Mouse (Mus musculus) CD8-positive naive resting alpha-beta T cell, adult 2 months (primary cell): Measurements from ENCODE around the gene Asah2.
"Not testable (repeated sequence)": the region's sequence is repeated elsewhere in the genome, so short reads cannot be mapped to it uniquely, and the experiment has no call there.

Source experiments
- DNase-seq, 2 experiments: peaks; one replicate each; pipeline ENCODE4 v3.0.0; 2022; ENCODE audit warnings: low read depth in 2 of 2, low spot score in 2 of 2

The Asah2 gene

DNA sequence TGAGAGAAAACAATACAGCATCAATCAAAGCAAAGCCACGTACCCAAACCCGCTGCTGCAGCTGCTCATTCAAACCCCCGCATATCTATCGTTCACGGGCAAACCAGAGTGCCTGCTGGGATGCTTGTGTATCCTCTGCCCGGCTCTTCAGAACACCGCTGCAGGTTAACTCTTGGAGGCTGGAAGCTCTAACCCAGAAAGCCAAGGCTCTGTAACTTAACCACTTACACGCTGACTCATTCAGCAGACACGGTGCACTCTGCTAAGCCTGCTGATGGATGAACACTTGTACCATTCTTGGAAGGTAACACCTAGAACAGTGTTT is 5.1 kb downstream of the Asah2 start:
- no peak for DNase-seq

DNA sequence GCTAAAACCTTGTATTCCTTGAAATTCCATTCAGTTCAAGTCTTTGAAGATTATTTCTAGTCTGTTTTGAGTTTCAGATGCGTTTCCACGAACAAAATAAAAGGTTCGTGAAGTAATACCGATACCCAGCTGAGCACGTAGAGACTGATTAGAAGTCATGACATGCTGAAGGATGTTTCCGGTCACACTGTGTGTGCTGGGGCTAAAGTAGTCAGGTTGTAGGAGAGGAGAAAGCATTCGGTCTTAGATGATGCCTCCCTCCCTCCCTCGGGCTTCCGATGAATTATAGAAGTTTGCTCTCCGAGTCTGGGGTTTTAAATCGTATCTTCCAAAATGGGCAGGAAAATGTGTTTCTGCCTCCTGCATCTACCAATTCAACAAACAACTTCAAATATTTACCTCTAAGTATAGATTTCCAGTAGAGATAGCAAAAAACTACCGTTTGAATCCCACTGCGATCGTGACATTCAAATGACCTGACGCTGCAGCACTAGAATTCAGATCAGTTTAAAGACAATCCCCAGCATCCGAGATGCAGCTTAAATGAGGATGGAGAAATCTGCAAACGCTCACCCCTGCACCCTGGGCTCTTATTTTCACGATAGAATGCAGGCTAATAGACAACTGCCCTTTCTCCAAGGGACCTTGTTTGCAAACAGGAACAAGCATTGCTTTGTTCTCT is 5.6 kb downstream of the Asah2 start:
- DNase-seq = no peak

DNA sequence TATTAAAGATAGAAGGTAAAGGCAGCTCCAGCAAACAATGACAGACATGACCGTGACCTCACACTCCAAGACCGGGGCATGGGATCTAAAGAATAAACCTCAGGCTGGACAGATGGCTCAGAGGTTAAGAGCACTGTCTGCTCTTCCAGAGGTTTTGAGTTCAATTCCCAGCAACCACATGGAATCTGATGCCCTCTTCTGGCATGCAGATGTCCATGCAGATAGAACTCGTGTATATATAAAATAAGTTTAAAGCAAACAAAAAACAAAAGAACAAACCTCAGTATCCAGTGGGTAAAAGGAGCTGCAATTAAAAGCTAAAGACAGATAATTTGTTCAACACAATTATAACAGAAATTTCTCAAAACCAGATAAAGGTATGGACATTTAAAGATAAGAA is 9.4 kb downstream of the Asah2 start:
- DNase-seq = no peak

DNA sequence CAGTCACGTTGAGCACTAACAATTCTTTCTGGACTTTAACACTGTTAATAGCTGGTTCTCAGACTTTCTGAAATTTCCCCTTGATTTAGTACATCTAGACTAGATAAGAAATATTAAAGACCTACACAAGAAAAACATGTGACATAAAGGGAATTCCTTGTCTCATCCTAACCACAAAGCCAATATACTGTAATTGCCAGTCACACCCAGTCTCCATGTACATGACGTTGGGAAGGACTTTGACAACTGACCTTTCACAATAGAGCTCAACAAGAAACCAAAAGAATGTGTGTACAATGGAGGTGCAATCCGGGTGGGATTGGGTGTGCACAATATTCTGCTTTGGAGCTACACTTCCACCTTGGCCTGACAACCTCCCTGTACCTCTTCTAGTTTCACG is 15.7 kb downstream of the Asah2 start:
- no peak for DNase-seq

DNA sequence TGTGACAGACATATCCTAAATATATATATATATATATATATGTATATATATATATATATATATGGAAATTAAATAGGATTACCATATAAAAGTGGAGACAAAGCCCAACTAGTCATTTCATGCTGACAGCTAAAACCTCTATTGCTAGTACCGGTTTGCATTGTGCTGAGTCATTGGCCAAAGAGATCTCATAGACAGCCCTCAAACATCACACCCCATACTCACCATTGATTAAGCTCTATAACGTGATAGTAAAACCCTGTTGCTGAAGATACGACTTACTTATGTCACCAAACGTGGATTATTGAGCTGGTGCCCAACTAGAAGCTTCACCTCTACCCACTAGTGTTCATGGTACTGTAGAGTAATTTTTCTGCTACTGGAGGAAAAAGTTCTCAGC is 17.2 kb downstream of the Asah2 start:
- no peak for DNase-seq

DNA sequence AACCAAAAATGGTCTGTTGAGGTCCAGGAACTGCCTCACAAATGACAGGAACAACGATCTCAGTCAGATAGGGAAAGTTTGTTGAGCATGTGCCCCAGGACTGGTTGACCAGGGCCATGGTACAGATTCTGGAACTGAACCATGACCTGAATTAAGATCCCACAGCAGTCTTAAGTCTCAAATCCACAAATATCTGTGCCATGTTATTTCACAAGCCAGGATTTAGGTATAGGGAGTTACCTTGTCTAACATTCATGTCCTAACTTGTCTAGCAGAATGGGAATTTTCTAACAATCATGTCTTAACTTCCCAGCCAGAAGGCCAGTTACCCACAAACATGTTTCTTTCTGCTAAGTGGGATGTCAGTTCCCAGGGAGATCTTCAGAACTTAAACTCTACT is 19.4 kb downstream of the Asah2 start:
- DNase-seq = no peak

DNA sequence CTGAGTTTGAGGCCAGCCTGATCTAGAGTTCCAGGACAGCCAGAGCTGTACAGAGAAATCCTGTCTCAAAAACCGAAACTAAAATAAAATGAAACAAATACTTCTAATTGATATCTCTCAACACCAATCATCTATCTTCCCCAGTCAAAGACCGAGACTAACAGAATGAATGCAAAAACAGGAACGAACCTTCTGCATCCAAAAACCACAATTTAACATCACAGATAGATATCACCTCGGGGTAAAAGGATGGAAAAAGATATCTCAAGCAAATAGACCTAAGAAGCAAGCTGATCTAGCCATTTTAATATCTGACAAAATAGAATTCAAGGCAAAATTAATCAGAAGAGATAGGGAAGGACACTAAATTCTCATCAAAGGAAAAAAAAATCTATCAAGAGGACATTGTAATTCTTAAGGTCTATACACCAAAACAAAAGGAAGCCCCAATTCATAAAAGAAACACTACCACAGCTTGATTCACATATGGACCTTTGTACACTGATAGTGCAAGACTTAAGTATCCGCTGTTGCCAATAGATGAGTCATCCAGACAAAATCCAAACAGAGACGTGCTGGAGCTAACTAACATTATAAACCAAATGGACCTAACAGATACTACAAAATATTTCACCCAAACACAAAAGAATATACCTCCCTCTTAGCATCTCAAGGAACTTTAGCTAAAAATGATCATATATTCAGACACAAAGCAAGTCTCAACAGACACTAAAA is 20.1 kb downstream of the Asah2 start:
- no peak for DNase-seq

DNA sequence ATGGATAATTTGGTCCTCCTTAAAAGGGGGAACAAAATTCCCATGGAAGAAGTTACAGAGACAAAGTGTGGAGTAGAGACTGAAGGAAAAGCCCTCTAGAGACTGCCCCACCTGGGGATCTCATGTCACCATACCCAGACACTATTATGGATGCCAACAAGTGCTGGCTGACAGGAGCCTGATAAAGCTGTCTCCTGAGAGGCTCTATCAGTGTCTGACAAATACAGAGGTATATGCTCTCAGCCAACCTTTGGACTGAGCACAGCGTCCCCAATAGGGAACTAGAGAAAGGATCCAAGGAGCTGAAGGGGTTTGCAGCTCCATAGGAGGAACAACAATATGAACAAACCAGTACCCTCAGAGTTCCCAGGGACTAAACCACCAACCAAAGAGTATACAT is 23.2 kb downstream of the Asah2 start:
- DNase-seq = not testable (repeated sequence)

DNA sequence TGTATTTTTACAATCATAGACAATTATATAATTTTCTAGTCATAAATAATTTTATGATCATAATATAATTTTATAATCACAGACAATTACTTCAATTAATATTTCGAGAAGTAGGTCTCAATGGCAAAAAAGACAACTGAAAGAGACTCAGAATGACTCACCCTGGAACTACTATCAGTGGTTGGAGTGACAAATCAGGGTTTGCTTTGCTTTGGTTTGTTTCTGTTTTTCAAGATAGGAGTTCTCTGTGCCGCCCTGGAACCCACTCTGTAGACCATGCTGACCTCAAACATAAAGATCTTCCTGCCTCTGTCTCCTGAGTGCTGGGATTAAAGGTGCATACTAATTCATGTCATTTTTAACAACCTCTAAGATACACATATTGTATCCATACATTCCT is 37.7 kb downstream of the Asah2 start:
- no peak for DNase-seq

DNA sequence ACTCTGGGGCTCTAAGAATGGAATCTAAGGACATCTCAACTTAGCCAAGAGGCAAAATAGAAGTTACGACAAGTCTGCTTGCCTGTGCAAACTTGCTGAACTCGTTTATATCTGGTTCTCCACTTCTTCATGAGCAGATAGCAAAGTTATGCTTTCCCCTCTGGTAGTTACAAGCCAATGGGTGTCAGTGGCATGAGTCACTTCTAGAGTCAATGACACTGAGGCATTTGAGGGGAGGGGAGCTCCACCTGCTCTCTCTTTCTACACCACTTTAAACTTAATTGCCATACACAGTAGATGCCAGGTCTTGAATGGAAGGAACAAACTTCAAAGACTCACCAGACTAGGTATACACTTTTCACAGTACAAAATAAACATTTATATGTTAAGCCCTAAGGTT is 38.4 kb downstream of the Asah2 start:
- DNase-seq = no peak

DNA sequence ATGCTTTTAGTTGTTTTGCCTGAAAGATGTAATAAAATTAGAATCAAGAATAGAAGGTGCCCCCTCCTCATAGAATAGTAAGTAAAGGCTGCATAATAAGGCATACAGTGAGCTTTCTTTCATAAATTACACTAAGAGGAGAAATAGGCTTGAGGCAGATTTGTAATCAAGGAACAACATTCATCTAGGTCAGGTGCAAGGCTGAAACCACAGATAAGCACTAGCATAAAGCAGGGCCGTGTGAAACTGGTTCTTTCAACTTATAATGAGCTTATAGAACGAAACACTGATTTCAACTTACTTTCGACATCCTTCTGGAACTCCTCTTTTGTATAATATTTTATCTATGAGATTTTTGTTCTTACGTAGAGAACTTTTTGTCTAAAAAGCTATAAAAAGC is 40.3 kb downstream of the Asah2 start:
- no peak for DNase-seq

DNA sequence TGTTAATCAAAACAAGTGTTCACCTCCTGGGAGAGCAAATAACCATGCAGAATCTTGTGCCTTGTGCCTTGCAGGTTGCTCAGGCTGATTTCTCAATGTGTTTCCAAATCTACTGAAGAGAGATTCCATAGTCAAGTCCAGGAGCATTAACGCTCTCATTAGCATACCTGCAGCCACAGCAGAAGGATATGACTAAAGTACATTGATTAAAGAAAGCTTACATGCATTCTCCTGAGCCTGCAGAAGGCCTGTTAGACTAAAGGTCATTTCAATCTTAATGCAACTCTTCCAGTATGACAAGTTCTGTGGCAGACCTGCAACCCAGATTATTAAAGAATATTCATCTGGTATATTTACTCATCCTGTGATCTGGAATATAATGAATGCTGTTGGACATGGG is 46.7 kb downstream of the Asah2 start:
- no peak for DNase-seq

DNA sequence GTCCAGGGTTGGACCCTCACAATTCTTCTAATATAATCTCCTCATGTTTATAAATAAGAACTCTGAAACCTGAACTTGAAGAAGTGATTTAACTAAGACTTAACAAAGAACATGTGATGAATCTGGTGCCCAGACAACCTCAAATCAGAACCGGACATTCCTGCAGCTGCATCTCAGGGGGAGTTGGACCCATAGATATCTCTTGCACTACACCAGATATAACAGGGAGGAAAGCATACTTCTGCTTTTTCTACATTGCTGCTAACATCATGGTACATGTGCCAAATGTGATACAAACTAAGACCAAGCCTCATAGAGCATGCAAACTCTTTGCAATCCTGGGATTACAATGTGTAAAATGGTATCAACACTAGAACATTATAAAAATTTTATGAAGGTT is 51.8 kb downstream of the Asah2 start:
- no peak for DNase-seq

DNA sequence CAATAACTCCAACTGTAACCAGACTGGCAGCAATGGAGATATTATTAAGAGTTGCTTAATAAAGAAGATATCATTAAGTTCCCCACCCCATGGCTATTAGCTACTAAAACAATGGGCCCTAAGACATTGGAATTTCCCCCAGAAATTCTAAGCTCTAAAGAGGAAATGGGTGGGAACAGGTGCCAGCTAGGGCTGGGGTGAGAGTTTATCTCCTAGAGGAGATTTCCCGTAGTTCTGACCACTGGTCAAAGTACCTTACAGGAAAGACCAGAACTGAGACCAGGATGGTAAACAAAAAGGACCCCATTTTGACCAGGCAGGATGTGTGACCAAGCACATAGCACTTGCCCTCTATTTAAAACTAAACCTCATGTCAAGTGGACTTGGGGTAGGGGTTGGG is 52.3 kb downstream of the Asah2 start:
- DNase-seq = no peak

DNA sequence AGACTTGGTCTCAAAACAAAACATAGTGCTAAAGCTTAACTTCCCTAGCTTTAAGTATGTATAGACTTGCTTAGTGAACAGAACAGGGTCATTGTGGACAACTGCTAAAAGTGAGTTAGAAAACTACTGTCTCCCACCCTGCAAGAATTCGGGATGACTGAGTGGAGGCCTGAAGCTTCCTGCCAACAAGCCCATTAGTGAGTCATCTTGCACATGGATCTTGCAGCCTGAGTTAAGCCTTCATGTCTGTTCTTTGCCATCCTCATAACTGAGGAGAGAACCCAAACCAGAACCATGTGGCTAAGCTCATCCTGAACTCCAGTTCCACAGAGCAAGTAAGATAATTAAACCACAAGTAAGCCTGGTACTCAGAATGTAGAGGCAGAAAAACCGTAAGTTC is 56.8 kb downstream of the Asah2 start:
- DNase-seq = no peak

DNA sequence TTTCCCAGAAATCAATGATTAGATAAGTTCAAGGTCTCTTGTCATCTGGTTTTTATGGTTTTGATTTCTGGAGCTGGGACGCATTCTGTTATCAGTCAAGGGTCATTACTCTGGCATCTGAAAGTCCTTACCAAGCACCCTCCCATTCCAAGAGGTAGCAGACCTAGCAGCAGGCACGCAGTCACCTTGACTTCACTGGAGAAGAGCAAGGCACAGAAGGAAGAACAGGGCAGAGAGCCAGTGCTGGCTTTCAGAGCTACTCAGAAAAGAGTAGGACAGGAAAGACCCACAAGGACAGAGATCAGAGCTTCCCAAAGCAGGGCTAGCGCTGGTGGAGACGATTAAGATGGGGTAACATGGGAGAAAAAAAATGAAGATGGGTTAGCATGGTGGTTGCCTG is 75.1 kb downstream of the Asah2 start:
- no peak for DNase-seq

DNA sequence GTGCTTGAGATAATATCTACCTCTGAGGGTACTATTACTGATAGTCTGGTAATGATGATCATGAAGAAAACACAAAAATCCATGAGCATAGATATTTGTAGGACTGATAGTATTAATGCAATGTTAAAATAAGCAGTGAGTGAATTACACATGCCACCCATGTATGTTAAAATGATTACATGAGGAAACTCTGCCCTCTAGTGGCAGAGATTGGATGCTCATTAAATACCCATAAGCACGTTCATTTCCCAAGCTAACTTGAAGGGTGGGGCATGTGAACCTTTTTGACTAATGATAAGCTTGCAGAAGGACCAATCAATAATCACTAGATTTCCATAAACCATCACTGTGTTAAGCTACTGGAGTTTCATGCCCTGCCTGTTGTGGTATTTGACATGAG is 77.6 kb downstream of the Asah2 start:
- peak; percentile 28 to 46 for DNase-seq

DNA sequence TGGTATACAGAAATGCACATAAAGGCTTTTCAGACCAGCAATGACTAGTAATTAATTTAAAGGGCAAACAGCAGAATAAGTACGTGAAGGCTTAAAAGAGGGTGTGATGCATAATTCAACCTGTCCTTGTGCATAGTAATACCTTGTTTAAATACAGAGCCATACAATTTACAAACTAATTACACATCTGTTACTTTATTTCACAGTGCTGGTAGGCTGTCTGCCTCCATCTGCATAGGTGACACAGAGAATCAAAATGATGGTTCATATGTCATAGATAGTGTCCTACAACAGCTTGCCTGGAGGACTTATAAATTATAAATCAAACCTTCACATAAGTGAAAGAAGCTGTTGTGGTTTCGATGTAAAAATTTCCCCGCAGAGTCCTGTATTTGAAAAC is 82.6 kb downstream of the Asah2 start:
- DNase-seq = no peak

DNA sequence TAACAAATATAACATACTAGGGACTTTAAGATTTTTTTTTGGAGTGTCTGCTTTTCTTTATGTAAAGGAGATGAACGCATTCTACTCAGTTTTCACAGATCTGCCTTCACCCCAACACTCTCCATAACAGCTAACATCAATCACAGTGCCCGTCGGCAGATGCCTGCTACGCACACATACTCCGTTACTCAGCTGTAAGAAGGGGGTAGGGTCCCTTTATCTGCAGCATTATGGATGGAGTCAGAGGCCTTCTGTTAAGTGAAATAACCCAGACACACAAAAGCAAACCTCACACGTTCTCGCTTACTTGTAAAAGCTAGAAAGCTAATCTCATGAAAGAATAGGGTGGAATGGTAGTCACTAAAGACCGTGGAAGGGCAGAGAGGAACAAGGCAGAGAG is 88.3 kb downstream of the Asah2 start:
- DNase-seq = no peak

DNA sequence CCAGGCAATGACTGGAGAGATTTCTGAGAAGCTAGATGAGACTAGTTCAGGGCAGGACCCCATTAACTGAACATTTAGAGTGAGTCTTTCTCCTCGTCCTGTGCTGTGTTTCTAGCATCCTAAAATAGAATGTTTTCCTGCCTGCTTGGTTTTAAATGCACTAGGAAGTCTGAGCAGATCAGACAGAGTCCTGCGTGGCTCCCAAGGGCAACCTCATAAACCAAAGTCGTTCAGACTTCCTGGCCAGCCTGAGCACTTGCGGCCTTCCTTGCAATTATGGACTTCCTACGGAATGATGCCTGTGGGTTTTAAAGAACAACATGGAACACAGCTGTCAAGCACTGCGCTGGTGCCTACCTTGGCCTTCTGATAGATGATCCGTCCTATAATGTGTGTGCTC is 89.4 kb downstream of the Asah2 start:
- DNase-seq = no peak

DNA sequence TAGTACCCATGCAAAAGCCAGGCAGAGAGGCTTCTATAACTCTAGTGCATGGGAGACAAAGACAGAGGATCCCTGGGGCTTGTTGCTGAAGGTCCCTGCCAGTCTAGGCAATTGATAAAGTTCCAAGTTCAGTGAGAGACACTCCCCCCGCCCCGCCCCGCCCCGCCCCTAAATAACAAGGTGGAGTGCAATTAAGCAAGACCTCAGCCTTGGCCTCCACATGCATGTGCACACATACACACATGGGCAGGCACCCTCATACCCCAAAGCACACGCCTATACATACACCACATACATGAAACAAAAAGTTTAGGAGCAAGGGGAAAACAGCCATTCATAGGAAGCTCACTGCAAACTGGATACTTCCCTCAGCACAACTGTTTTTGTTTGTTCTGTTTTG is 90.0 kb downstream of the Asah2 start:
- DNase-seq = no peak

DNA sequence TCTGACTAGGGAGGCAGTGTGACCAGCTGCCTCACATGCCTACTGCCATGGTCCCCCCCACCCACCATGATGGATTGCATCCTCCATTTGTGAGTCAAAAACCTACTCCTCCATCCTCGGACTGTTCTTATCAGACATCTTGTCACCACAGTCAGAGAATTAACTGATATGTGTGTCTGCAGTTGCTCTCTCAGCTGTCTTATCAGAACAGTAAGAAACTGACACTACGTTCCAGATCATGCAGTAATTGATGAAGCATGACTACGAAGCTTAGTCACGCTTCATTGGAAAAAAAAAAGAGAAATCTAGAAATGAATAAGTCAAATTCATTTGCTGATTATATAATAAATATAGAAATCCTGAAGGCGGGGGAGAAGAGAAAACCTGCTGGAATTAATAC is 105.4 kb downstream of the Asah2 start:
- DNase-seq = no peak

DNA sequence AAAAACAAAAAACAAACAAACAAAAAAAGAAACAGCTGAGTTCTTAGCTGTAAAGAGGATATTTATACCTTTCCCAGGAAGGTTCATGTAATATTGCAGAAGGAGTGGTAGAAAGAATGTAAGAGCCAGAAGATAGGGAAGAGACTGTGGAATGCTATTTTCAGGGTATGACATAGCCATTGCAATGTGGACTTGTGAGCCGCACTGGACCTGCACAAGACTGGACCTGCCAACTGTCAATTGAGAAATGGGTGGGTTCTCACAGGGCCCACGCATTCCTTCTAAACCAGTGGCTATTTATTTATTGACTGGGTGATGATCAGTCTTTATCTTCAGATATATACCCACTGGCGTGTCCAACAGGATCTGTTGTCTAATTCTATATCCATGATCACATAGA is 111.1 kb downstream of the Asah2 start:
- no peak for DNase-seq
